Mouse (Mus musculus) WW6 (cell line): ENCODE measurements around the gene Mier2.

Source experiments
- DNase-seq: peaks from one replicate; pipeline ENCODE4 v3.0.0-alpha.2; 2013; ENCODE audit warnings: low read depth, low spot score

The Mier2 gene

GRCm38 (mm10) chr10:79554330-79555237 lies at the start of gene Mier2:
Gene Mier2, minus strand, starts transcription at chr10:79555199.
- peak; percentile 70 for DNase-seq

- DNase-seq, result no peak
These were observed 42.9 kb upstream of the Mier2 start for GRCm38 (mm10) chr10:79597936-79598230.

- no peak for DNase-seq
These were observed 42.3 kb upstream of the Mier2 start for GRCm38 (mm10) chr10:79597051-79597935.

GRCm38 (mm10) chr10:79595590-79595929 lies 40.6 kb upstream of the Mier2 start:
- no peak for DNase-seq

- no peak for DNase-seq
These were observed 40.0 kb upstream of the Mier2 start for GRCm38 (mm10) chr10:79594872-79595589.

GRCm38 (mm10) chr10:79594111-79594510 lies 39.1 kb upstream of the Mier2 start:
- no peak for DNase-seq

GRCm38 (mm10) chr10:79590702-79591101 lies 35.7 kb upstream of the Mier2 start:
- DNase-seq, result no peak

GRCm38 (mm10) chr10:79587752-79588126 lies 32.7 kb upstream of the Mier2 start:
- no peak for DNase-seq

GRCm38 (mm10) chr10:79587061-79587751 lies 32.2 kb upstream of the Mier2 start, which contains the start of gene Theg:
Gene Theg, minus strand, starts transcription at chr10:79587331.
- DNase-seq, result no peak

GRCm38 (mm10) chr10:79586243-79586642 lies 31.2 kb upstream of the Mier2 start:
- no peak for DNase-seq

GRCm38 (mm10) chr10:79585723-79586122 lies 30.7 kb upstream of the Mier2 start:
- no peak for DNase-seq

GRCm38 (mm10) chr10:79585136-79585535 lies 30.1 kb upstream of the Mier2 start:
- no peak for DNase-seq

- DNase-seq, result no peak
These were observed 29.4 kb upstream of the Mier2 start for GRCm38 (mm10) chr10:79584426-79584825.

GRCm38 (mm10) chr10:79584021-79584420 lies 29.0 kb upstream of the Mier2 start:
- no peak for DNase-seq

- no peak for DNase-seq
These were observed 26.5 kb upstream of the Mier2 start for GRCm38 (mm10) chr10:79581501-79581900.

GRCm38 (mm10) chr10:79580811-79581210 lies 25.8 kb upstream of the Mier2 start:
- DNase-seq, result peak; percentile 20

- DNase-seq, result no peak
These were observed 25.4 kb upstream of the Mier2 start for GRCm38 (mm10) chr10:79580356-79580755.

GRCm38 (mm10) chr10:79579781-79580180 lies 24.8 kb upstream of the Mier2 start:
- DNase-seq, result no peak

- DNase-seq, result no peak
These were observed 23.9 kb upstream of the Mier2 start for GRCm38 (mm10) chr10:79578891-79579290.

- DNase-seq, result no peak
These were observed 23.3 kb upstream of the Mier2 start for GRCm38 (mm10) chr10:79578276-79578675.

- no peak for DNase-seq
These were observed 22.4 kb upstream of the Mier2 start for GRCm38 (mm10) chr10:79577376-79577775.
